Mouse (Mus musculus): ENCODE results near the gene Arhgef10l. TPM values are rescaled to one million over a fixed set of nuclear protein-coding genes. Genes with fewer than 3 reads are reported as not detected.

The Arhgef10l gene
- polyA plus RNA-seq, 1 experiment from 2014 or later = 5.4 TPM

DNA sequence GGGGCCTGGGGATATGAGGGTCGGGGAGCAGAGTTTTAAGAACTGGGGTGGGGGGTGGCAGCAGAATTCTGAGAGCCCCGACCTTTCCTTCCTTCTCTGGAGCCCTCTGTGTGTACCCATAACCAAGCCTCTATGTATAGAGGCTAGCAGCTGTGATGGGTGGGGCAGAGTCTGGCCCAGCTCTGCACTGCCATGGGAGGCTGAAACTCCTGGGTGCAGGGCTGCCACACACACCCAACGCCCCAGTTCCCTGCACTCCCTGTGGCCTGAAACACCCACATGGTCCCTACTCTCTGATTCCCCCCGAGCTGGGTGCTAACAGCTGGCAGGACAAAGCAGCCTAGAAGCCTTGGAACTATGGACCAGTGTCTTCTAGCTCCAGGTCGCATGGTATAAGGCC is 107.6 kb downstream of the Arhgef10l start:
- no peak overlapping the region for H3K4me3 ChIP-seq (ENCODE audit: low read depth, low read length)
- no peaks in the 10 kb centered on the region for H3K9me3 ChIP-seq (ENCODE audit: control insufficient read depth)
- WGBS = 70% methylated on average over 5 of the region's 5 CpGs
- no peak overlapping the region for H3K27ac ChIP-seq (ENCODE audit: low read depth, low read length)
- no peak overlapping the region for H3K4me2 ChIP-seq (replicated peaks; ENCODE audit: low read depth)
- peaks cover 30% of the 10 kb centered on the region for H3K36me3 ChIP-seq (ENCODE audit: control insufficient read depth, insufficient read depth)
- H3K4me1 ChIP-seq (replicated peaks; ENCODE audit: control insufficient read depth, insufficient read depth, low read length) = no peaks in the 10 kb centered on the region
- no peak overlapping the region for H3K9ac ChIP-seq (ENCODE audit: low read depth, low read length)
- ATAC-seq = no peak
- H3K27me3 ChIP-seq (replicated peaks; ENCODE audit: control insufficient read depth, insufficient read depth, low read length) = no peaks in the 10 kb centered on the region
- TF ChIP-seq CTCF (IDR thresholded peaks at IDR 0.05; ENCODE audit: low read depth) = no peak

DNA sequence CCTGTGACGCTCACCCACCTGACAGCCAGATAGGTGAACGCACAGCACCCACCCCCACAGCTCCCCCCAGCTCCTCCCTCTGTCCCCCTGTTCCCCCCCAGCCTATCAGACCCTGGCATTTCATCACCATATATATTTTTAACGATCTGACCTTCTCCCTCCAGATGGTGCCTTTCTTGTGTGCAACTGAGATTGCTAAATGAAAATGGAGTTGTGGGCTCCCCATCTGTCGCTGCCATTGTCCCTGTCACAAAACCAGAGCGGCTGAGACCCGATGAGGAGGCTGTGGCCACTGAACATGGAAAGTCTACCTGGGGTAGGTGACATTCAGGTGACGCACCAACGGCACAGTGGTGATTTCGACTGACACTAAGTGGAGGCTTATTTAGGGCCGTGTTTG is 109.3 kb downstream of the Arhgef10l start:
- ATAC-seq = no peak
- WGBS = 88% methylated on average over 10 of the region's 10 CpGs
- Histone ChIP-seq H3K4me1 (replicated peaks; ENCODE audit: control insufficient read depth, insufficient read depth, low read length) (no peaks in the 10 kb centered on the region), H3K36me3 (ENCODE audit: control insufficient read depth, insufficient read depth) (peaks cover 22% of the 10 kb centered on the region), H3K9ac (ENCODE audit: low read depth, low read length) (no peak overlapping the region), H3K4me3 (ENCODE audit: low read depth, low read length) (no peak overlapping the region), H3K27me3 (replicated peaks; ENCODE audit: control insufficient read depth, insufficient read depth, low read length) (no peaks in the 10 kb centered on the region), H3K27ac (ENCODE audit: low read depth, low read length) (no peak overlapping the region), H3K9me3 (ENCODE audit: control insufficient read depth) (no peaks in the 10 kb centered on the region), H3K4me2 (replicated peaks; ENCODE audit: low read depth) (no peak overlapping the region)
- no peak for TF ChIP-seq CTCF (IDR thresholded peaks at IDR 0.05; ENCODE audit: low read depth)

DNA sequence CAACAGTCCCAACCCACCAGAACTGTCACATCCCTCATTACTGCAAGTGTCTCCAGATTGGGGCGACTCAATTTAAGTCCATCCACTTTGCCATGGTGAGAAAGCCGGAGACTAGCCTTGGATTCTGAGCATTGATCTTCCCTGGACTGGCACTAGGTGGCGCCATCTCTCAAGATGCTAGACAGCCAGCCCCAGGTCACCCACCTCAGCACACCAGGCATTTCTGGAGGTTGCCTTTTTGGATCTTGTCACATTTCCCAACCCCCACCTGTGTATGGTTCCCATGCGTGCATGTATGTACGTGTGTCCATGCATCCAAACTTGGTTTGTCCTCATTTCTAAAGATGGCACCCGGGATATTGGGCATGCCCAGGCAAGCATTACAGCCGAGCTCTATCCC is 110.5 kb downstream of the Arhgef10l start:
- TF ChIP-seq CTCF (IDR thresholded peaks at IDR 0.05; ENCODE audit: low read depth) = peak; percentile 87
- Histone ChIP-seq H3K9ac (ENCODE audit: low read depth, low read length) (no peak overlapping the region), H3K27me3 (replicated peaks; ENCODE audit: control insufficient read depth, insufficient read depth, low read length) (no peaks in the 10 kb centered on the region), H3K36me3 (ENCODE audit: control insufficient read depth, insufficient read depth) (peaks cover 22% of the 10 kb centered on the region), H3K27ac (ENCODE audit: low read depth, low read length) (no peak overlapping the region), H3K4me3 (ENCODE audit: low read depth, low read length) (no peak overlapping the region), H3K4me1 (replicated peaks; ENCODE audit: control insufficient read depth, insufficient read depth, low read length) (no peaks in the 10 kb centered on the region), H3K4me2 (replicated peaks; ENCODE audit: low read depth) (no peak overlapping the region), H3K9me3 (ENCODE audit: control insufficient read depth) (no peaks in the 10 kb centered on the region)
- WGBS = 55% methylated on average over 7 of the region's 7 CpGs
- no peak for ATAC-seq

DNA sequence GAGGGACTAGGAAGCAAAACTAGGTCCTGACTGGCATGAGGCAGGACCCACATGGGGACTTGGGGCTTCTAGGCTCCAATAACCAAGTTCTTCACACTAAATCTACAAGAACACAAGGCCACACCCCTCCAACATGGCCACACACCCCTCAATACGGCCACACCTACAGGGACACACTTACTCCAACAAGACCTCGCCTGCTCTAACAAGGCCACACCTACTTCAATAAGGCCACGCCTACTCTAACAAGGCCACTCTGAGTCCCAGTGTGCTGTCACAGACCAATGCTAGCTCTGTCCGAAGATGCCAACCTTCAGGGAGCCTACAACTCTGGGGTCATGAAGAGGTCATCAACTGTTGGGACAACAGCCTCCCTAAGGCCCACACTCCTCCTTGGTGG is 111.3 kb downstream of the Arhgef10l start:
- Histone ChIP-seq H3K27ac (ENCODE audit: low read depth, low read length) (no peak overlapping the region), H3K36me3 (ENCODE audit: control insufficient read depth, insufficient read depth) (peaks cover 23% of the 10 kb centered on the region), H3K9me3 (ENCODE audit: control insufficient read depth) (no peaks in the 10 kb centered on the region), H3K4me2 (replicated peaks; ENCODE audit: low read depth) (no peak overlapping the region), H3K4me1 (replicated peaks; ENCODE audit: control insufficient read depth, insufficient read depth, low read length) (no peaks in the 10 kb centered on the region), H3K4me3 (ENCODE audit: low read depth, low read length) (no peak overlapping the region), H3K27me3 (replicated peaks; ENCODE audit: control insufficient read depth, insufficient read depth, low read length) (no peaks in the 10 kb centered on the region), H3K9ac (ENCODE audit: low read depth, low read length) (no peak overlapping the region)
- ATAC-seq = 0 out of 2 replicates have a peak, but pooled peaks have one; percentile 23
- 73% methylated on average over 4 of the region's 4 CpGs for WGBS
- no peak for TF ChIP-seq CTCF (IDR thresholded peaks at IDR 0.05; ENCODE audit: low read depth)

DNA sequence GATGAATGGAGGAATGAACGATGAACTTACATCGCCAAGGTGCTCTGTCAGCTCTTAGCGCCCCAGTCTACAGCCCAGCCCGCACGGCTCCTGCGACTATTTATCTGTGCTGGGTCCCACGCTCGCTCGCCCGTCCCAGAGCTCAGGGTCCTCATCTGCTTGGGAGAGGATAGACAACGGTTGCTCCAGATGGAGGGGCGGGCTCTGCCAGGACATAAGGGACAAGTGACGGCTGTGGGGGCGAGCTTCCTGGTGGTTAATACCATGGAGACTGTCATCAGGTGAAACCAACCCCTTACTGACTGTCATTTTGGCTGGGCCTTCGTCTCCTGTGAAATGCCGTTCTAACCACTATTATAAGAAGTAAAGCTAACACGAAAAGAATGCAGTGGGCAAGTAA is 114.0 kb downstream of the Arhgef10l start:
- Histone ChIP-seq H3K4me1 (replicated peaks; ENCODE audit: control insufficient read depth, insufficient read depth, low read length) (no peaks in the 10 kb centered on the region), H3K27me3 (replicated peaks; ENCODE audit: control insufficient read depth, insufficient read depth, low read length) (no peaks in the 10 kb centered on the region), H3K9me3 (ENCODE audit: control insufficient read depth) (no peaks in the 10 kb centered on the region), H3K4me3 (ENCODE audit: low read depth, low read length) (no peak overlapping the region), H3K36me3 (ENCODE audit: control insufficient read depth, insufficient read depth) (peaks cover 23% of the 10 kb centered on the region), H3K9ac (ENCODE audit: low read depth, low read length) (no peak overlapping the region), H3K27ac (ENCODE audit: low read depth, low read length) (no peak overlapping the region), H3K4me2 (replicated peaks; ENCODE audit: low read depth) (no peak overlapping the region)
- no peak for TF ChIP-seq CTCF (IDR thresholded peaks at IDR 0.05; ENCODE audit: low read depth)
- ATAC-seq = no peak
- 94% methylated on average over 17 of the region's 17 CpGs for WGBS

DNA sequence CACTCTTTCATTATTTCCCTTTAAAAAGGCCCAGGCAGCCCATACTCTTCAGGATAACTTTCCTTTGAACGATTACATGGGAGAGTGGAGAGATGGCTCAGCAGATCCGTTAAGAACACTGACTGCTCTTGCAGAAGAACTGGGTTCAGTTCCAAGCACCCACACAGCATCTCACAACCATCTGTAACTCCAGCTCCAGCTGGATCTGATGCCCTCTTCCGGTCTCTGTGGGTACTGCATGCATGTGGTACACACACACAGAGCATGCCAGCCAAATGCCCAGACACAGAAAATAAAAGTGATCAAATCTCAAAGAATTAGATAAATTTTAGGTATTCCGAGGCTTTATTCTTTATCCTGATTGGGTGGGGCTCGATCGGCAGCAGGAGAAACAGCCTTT is 115.1 kb downstream of the Arhgef10l start:
- Histone ChIP-seq H3K27ac (ENCODE audit: low read depth, low read length) (no peak overlapping the region), H3K4me1 (replicated peaks; ENCODE audit: control insufficient read depth, insufficient read depth, low read length) (no peaks in the 10 kb centered on the region), H3K9me3 (ENCODE audit: control insufficient read depth) (no peaks in the 10 kb centered on the region), H3K36me3 (ENCODE audit: control insufficient read depth, insufficient read depth) (peaks cover 23% of the 10 kb centered on the region), H3K4me2 (replicated peaks; ENCODE audit: low read depth) (no peak overlapping the region), H3K9ac (ENCODE audit: low read depth, low read length) (no peak overlapping the region), H3K4me3 (ENCODE audit: low read depth, low read length) (no peak overlapping the region), H3K27me3 (replicated peaks; ENCODE audit: control insufficient read depth, insufficient read depth, low read length) (no peaks in the 10 kb centered on the region)
- TF ChIP-seq CTCF (IDR thresholded peaks at IDR 0.05; ENCODE audit: low read depth) = peak; percentile 25; the same call in 1 of the 2 replicates
- WGBS = 92% methylated on average over 6 of the region's 6 CpGs
- ATAC-seq = no peak

DNA sequence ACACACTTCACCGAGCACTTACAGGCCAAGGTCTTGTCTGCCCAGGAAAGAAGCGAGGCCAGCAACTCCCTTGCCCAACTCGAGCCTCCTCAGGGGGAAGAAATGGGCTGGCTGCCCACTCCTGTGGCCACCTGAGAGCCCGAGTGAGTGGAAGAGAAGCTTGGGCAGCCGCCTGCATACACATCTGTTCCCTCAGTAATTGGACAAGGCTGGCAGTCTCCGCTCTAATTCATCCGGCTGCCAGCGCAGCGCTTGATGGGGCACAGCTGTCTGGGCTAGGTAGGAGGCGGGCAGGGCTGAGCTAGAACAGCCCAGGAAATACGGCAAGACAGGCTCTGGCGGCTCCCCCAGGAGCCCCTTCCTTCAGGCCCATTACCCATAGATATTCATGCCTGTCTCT is 115.8 kb downstream of the Arhgef10l start:
- no peak for ATAC-seq
- Histone ChIP-seq H3K4me3 (ENCODE audit: low read depth, low read length) (no peak overlapping the region), H3K4me2 (replicated peaks; ENCODE audit: low read depth) (no peak overlapping the region), H3K27me3 (replicated peaks; ENCODE audit: control insufficient read depth, insufficient read depth, low read length) (no peaks in the 10 kb centered on the region), H3K36me3 (ENCODE audit: control insufficient read depth, insufficient read depth) (peaks cover 23% of the 10 kb centered on the region), H3K9me3 (ENCODE audit: control insufficient read depth) (no peaks in the 10 kb centered on the region), H3K9ac (ENCODE audit: low read depth, low read length) (no peak overlapping the region), H3K4me1 (replicated peaks; ENCODE audit: control insufficient read depth, insufficient read depth, low read length) (no peaks in the 10 kb centered on the region), H3K27ac (ENCODE audit: low read depth, low read length) (no peak overlapping the region)
- no peak for TF ChIP-seq CTCF (IDR thresholded peaks at IDR 0.05; ENCODE audit: low read depth)
- 74% methylated on average over 12 of the region's 12 CpGs for WGBS
